Mouse (Mus musculus) liver, postnatal 0 days (tissue): ENCODE measurements around the gene Sh3tc1. TPM values are rescaled to one million over a fixed set of nuclear protein-coding genes. Genes with fewer than 3 reads are reported as not detected.

Experiments used
- ATAC-seq: fragments of 200-750 bp; cut with Nextera tagmentation; 2 replicates; pipeline ENCODE4 v1.8.0; 2017; ENCODE audit warnings: mild to moderate bottlenecking, moderate library complexity
- DNase-seq: peaks from one replicate; pipeline ENCODE4 v3.0.0-alpha.2; 2016
- H3K27ac ChIP-seq: fragments of 300-500 bp; sonication (generic); 2 replicates; pipeline ENCODE4 v1.5.1; 2014; ENCODE audit warnings: antibody characterized with exemption, moderate library complexity, mild to moderate bottlenecking, low read depth
- H3K27me3 ChIP-seq: fragments of 300-500 bp; sonication (generic); 2 replicates; pipeline ENCODE4 v1.6.1; 2014; ENCODE audit warnings: low read length, control low read depth, mixed read lengths; ENCODE audit not compliant: insufficient read depth
- H3K36me3 ChIP-seq: fragments of 300-500 bp; sonication (generic); replicated peaks from 2 replicates; pipeline ENCODE4 v1.6.1; 2014; ENCODE audit warnings: mild to moderate bottlenecking, control low read depth, low read length, moderate library complexity, mixed read lengths; ENCODE audit not compliant: insufficient read depth
- H3K4me1 ChIP-seq: fragments of 300-500 bp; sonication (generic); 2 replicates; pipeline ENCODE4 v1.6.1; 2014; ENCODE audit warnings: antibody characterized with exemption, mild to moderate bottlenecking, control low read depth; ENCODE audit not compliant: insufficient read depth
- H3K4me2 ChIP-seq: fragments of 300-500 bp; sonication (generic); 2 replicates; pipeline ENCODE4 v1.6.1; 2014; ENCODE audit warnings: low read depth, mild to moderate bottlenecking, low read length, moderate library complexity, mixed read lengths
- H3K4me3 ChIP-seq: fragments of 300-500 bp; sonication (generic); 2 replicates; pipeline ENCODE4 v1.5.1; 2014; ENCODE audit warnings: low read depth, low read length
- H3K9ac ChIP-seq: fragments of 300-500 bp; sonication (generic); replicated peaks from 2 replicates; pipeline ENCODE4 v1.6.1; 2014; ENCODE audit warnings: mild to moderate bottlenecking, moderate library complexity
- H3K9me3 ChIP-seq: fragments of 300-500 bp; sonication (generic); 2 replicates; pipeline ENCODE4 v1.6.1; 2016; ENCODE audit warnings: mild to moderate bottlenecking, control low read depth, low read length, mixed read lengths
- CTCF ChIP-seq: sonication (generic); IDR thresholded peaks from 2 replicates; pipeline ENCODE4 v1.5.1; 2016; ENCODE audit warnings: antibody characterized with exemption, low read depth
- EP300 ChIP-seq: IDR thresholded peaks from 2 replicates; pipeline ENCODE4 v1.6.1; 2016; ENCODE audit warnings: antibody characterized with exemption, low read depth, mild to moderate bottlenecking
- WGBS: fragments of 180-500 bp; shearing (Covaris S2); extraction: QIAGEN DNeasy Blood & Tissue Kit; methylation state at CpG from one replicate; pipeline ENCODE4 v1.1.7; 2014; ENCODE audit not compliant: insufficient replicate concordance; 5-methylcytosine and 5-hydroxymethylcytosine counted together
- polyA plus RNA-seq: library from polyadenylated mRNA; unstranded; fragments of >200 nt; fragmentation: Nextera tagmentation; extraction: Ambion mirVana; gene quantifications from 2 replicates; pipeline ENCODE4 v1.2.1, GENCODE M21; 2015

Gene Sh3tc1
- polyA plus RNA-seq, 1 experiment from 2014 or later = 3.5 TPM

DNA sequence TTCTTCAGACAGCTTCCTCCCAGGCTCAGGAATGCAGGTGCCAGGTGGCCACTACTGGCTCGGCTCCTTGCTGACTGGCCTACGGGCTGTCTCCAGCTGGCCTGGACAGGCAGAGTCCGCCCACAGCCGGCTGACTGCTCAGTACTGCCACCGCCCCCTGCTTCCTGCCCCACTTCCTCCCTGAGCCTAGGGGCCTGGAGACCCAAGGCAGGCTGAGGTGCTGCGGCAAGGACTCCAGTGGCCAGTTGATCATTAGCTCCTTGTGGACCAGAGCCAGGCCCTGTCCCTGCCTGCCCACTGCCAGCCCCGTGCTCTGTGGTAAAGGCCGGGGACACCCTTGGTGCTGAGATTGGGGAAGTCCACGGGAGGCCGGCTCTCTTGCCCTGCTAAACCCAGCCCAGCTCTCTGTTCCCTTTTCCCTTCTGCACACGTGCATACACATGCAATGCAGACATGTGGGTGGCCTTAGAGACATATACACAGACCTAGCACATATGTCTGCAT lies 10.8 kb downstream of the Sh3tc1 start:
- Histone ChIP-seq H3K4me3 (peak overlapping the region; percentile 42), H3K27me3 (no peaks in the 10 kb centered on the region), H3K4me1 (peaks cover 27% of the 10 kb centered on the region), H3K36me3 (no peaks in the 10 kb centered on the region), H3K9ac (peak overlapping the region; percentile 59), H3K27ac (peak overlapping the region; percentile 89), H3K9me3 (no peaks in the 10 kb centered on the region), H3K4me2 (peak overlapping the region; percentile 65)
- TF ChIP-seq EP300 (no peak; the same call in 1 of the 2 replicates), CTCF (0 out of 2 replicates have a peak, but pooled peaks have one; percentile 23)
- WGBS = 7% methylated on average over 11 of the region's 11 CpGs
- DNase-seq = peak; percentile 77
- peak; percentile 79 for ATAC-seq

DNA sequence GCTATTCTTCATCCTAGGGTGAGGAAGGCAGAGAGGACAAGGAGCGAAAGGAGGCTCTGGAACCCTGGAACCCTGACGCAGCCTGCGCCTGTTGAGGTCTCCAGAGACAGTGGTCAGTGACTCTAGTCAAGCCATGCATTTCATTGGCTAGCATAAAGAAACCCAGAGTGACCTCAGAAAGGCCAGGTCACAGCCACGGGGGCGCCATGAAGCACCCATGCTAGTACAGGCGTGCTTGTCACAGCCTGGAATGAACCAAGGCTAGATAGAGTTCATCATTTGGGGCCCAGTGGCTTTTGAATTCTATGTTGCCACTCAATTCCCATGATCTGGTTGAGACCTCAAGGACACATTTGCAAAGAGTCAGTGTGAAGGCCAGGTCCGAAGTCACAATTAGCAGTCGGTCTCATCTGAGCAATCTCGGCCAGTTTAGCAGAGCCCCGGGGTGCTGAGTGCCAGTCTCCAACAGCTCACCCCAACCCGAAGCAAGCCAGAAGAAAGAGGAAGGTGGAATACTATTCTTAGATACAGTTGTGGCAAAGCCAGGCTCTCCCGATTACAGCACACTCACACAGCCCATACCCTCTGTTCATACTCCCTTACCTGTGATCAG lies 11.3 kb downstream of the Sh3tc1 start:
- H3K4me2 ChIP-seq = peak overlapping the region; percentile 65
- H3K9ac ChIP-seq = peak overlapping the region; percentile 59
- H3K27me3 ChIP-seq = no peaks in the 10 kb centered on the region
- H3K4me3 ChIP-seq = peak overlapping the region; percentile 42
- 42% methylated on average over 12 of the region's 12 CpGs for WGBS
- H3K9me3 ChIP-seq = no peaks in the 10 kb centered on the region
- 0 out of 2 replicates have a peak, but pooled peaks cover 2% of the 10 kb centered on the region for H3K36me3 ChIP-seq
- no peak for TF ChIP-seq EP300
- TF ChIP-seq CTCF = no peak
- no peak for DNase-seq
- peak; percentile 33; the same call in 1 of the 2 replicates for ATAC-seq
- H3K4me1 ChIP-seq = peaks cover 24% of the 10 kb centered on the region
- peak overlapping the region; percentile 89 for H3K27ac ChIP-seq

DNA sequence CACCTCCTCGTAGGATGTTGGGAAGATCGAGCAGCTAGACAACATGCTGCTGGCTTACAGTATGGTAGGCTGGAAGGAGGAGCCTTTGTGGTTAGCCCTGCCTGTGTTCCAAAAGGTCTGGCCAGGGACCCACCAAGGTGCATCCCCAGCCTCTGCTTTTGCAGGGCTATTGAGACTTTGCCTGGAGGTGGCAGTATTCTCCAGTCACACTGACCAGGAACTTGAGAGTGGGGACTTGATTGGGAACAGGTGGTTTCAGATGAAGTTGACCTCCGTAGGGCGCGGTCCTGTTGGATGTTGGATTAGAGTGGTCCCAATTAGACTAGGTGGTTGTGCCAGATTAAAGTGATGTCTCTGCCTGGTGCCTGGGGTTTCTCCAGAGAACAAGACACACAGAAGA lies 12.3 kb downstream of the Sh3tc1 start:
- H3K4me3 ChIP-seq = peak overlapping the region; percentile 42; the same call in 1 of the 2 replicates
- TF ChIP-seq CTCF (peak; percentile 39), EP300 (no peak)
- no peak overlapping the region for H3K27ac ChIP-seq
- H3K9ac ChIP-seq = no peak overlapping the region
- no peaks in the 10 kb centered on the region for H3K27me3 ChIP-seq
- H3K9me3 ChIP-seq = no peaks in the 10 kb centered on the region
- WGBS = 82% methylated on average over 5 of the region's 5 CpGs
- H3K4me1 ChIP-seq = peaks cover 24% of the 10 kb centered on the region
- ATAC-seq (no peak), DNase-seq (no peak)
- H3K4me2 ChIP-seq = peak overlapping the region; percentile 65
- 0 out of 2 replicates have a peak, but pooled peaks cover 5% of the 10 kb centered on the region for H3K36me3 ChIP-seq

DNA sequence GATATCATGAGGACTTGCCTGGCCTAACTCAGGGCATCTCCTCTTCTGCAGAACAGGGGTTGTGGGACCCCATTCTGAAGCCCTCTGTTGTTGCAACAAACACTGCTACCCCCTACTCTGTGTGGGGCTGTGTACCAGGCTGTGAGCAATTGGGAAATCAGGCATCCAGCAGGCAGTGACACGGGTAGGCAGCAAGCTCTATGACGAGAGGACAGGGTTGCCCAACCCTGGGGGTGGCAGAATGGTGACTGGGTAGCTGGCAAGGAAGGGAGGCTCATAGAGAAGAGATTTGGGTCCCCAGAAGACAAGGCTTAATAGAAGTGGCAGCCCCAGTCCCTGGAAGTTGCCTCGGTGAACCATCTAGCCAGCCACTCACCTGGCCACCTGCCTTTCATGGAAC lies 13.9 kb downstream of the Sh3tc1 start:
- WGBS = 64% methylated on average over 3 of the region's 3 CpGs
- peak overlapping the region; percentile 9; the same call in 1 of the 2 replicates for H3K4me2 ChIP-seq
- no peak overlapping the region for H3K9ac ChIP-seq
- H3K4me3 ChIP-seq = no peak overlapping the region
- H3K27ac ChIP-seq = no peak overlapping the region
- H3K27me3 ChIP-seq = no peaks in the 10 kb centered on the region
- H3K36me3 ChIP-seq = peaks cover 7% of the 10 kb centered on the region; the same call in 1 of the 2 replicates
- TF ChIP-seq CTCF (no peak), EP300 (no peak)
- peaks cover 24% of the 10 kb centered on the region for H3K4me1 ChIP-seq
- H3K9me3 ChIP-seq = no peaks in the 10 kb centered on the region
- ATAC-seq = no peak
- DNase-seq = no peak

DNA sequence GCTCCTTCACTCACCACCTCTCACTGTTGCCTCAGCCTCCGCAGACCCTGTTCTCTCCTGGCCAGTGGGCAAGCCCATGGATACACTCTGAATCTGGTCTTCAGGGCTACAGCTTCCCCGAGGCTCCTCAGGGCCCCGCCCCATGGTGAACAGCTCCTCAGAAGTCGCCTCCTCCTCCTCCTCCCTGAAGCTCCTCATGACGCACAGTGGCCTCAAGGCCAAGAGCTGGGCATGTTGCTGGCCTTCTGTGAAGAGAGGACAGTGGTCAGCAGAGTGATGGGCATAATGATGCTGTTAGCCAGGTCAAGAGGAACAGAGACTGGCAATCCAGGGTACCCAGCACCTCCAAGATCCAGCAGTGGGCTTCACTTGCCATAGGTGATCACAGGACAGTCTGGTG lies 15.9 kb downstream of the Sh3tc1 start:
- Histone ChIP-seq H3K36me3 (peaks cover 7% of the 10 kb centered on the region; the same call in 1 of the 2 replicates), H3K4me1 (peaks cover 12% of the 10 kb centered on the region), H3K4me3 (no peak overlapping the region), H3K4me2 (no peak overlapping the region), H3K9ac (no peak overlapping the region), H3K9me3 (no peaks in the 10 kb centered on the region), H3K27me3 (no peaks in the 10 kb centered on the region), H3K27ac (no peak overlapping the region)
- WGBS = 69% methylated on average over 5 of the region's 5 CpGs
- no peak for TF ChIP-seq CTCF
- TF ChIP-seq EP300 = no peak
- no peak for ATAC-seq
- DNase-seq = no peak

DNA sequence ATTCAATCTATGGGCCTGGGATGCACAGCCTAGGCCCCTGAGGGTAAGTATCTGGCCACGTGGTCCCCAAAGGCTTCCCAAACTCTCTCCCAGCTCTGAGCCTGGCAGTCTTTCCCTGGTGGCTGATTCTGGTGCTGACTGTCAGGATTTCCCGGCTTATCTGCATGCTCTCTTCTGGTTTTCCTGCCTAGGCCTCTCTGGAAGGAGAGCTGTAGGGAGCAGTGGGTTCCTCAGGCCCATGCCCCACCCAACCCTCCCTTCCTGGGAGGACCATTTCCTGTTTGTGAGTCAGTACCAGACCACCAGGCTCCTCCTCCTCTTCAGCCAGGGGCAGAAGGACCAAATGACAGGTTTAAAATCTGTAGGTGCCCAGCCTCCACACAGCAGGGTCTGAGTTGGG lies 17.1 kb downstream of the Sh3tc1 start:
- 20% methylated on average over 2 of the region's 2 CpGs for WGBS
- peaks cover 4% of the 10 kb centered on the region for H3K4me1 ChIP-seq
- H3K27ac ChIP-seq = peak overlapping the region; percentile 48; the same call in 1 of the 2 replicates
- peak; percentile 55 for ATAC-seq
- peaks cover 7% of the 10 kb centered on the region; the same call in 1 of the 2 replicates for H3K36me3 ChIP-seq
- H3K9ac ChIP-seq = no peak overlapping the region
- peak; percentile 33 for DNase-seq
- TF ChIP-seq CTCF = no peak
- no peak for TF ChIP-seq EP300
- no peaks in the 10 kb centered on the region for H3K27me3 ChIP-seq
- no peaks in the 10 kb centered on the region for H3K9me3 ChIP-seq
- no peak overlapping the region for H3K4me3 ChIP-seq
- no peak overlapping the region for H3K4me2 ChIP-seq
